Mouse (Mus musculus) forebrain, embryonic 16.5 days (tissue): ENCODE measurements around the gene Stk36. TPM values are rescaled to one million over a fixed set of nuclear protein-coding genes. Genes with fewer than 3 reads are reported as not detected.
A peak's percentile ranks its signal among the peaks of the same experiment; 100 is the strongest.

Source experiments
- ATAC-seq: fragments of 200-750 bp; cut with Nextera tagmentation; 2 replicates; pipeline ENCODE4 v1.8.0; 2017; ENCODE audit warnings: mild to moderate bottlenecking, moderate library complexity
- H3K27ac ChIP-seq: fragments of 300-500 bp; sonication (generic); 2 replicates; pipeline ENCODE4 v1.5.1; 2014; ENCODE audit warnings: low read length, control low read depth
- H3K27me3 ChIP-seq: fragments of 300-500 bp; sonication (generic); replicated peaks from 2 replicates; pipeline ENCODE4 v1.6.1; 2014; ENCODE audit warnings: low read length; ENCODE audit not compliant: control insufficient read depth, insufficient read depth
- H3K36me3 ChIP-seq: fragments of 300-500 bp; sonication (generic); 2 replicates; pipeline ENCODE4 v1.6.1; 2014; ENCODE audit not compliant: control insufficient read depth, insufficient read depth
- H3K4me1 ChIP-seq: fragments of 300-500 bp; sonication (generic); replicated peaks from 2 replicates; pipeline ENCODE4 v1.6.1; 2014; ENCODE audit warnings: low read length; ENCODE audit not compliant: control insufficient read depth, insufficient read depth
- H3K4me2 ChIP-seq: fragments of 300-500 bp; sonication (generic); 2 replicates; pipeline ENCODE4 v1.6.1; 2014; ENCODE audit warnings: mild to moderate bottlenecking, low read length, control low read depth
- H3K4me3 ChIP-seq: fragments of 300-500 bp; sonication (generic); replicated peaks from 2 replicates; pipeline ENCODE4 v1.5.1; 2014; ENCODE audit warnings: mild to moderate bottlenecking, low read length, control low read depth
- H3K9ac ChIP-seq: fragments of 300-500 bp; sonication (generic); replicated peaks from 2 replicates; pipeline ENCODE4 v1.6.1; 2014; ENCODE audit warnings: low read depth, low read length, control low read depth
- H3K9me3 ChIP-seq: fragments of 300-500 bp; sonication (generic); 2 replicates; pipeline ENCODE4 v1.6.1; 2016; ENCODE audit warnings: low read length; ENCODE audit not compliant: control insufficient read depth
- WGBS: fragments of 180-500 bp; shearing (Covaris S2); extraction: QIAGEN DNeasy Blood & Tissue Kit; methylation state at CpG from one replicate; pipeline ENCODE4 v1.1.7; 2014; 5-methylcytosine and 5-hydroxymethylcytosine counted together
- polyA plus RNA-seq: library from polyadenylated mRNA; unstranded; fragments of >200 nt; fragmentation: Nextera tagmentation; extraction: Ambion mirVana; gene quantifications from 2 replicates; pipeline ENCODE4 v1.2.1, GENCODE M21; 2015

The Stk36 gene
- polyA plus RNA-seq, 1 experiment from 2014 or later, result 28.1 TPM

- H3K9me3 ChIP-seq, result no peaks in the 10 kb centered on the region
- no peak overlapping the region for H3K4me2 ChIP-seq
- 93% methylated on average over 8 of the region's 8 CpGs for WGBS
- H3K36me3 ChIP-seq, result peaks cover 43% of the 10 kb centered on the region
- no peak overlapping the region for H3K27ac ChIP-seq
- no peak overlapping the region for H3K4me3 ChIP-seq
- H3K9ac ChIP-seq, result no peak overlapping the region
- no peaks in the 10 kb centered on the region; the same call in 1 of the 2 replicates for H3K4me1 ChIP-seq
- ATAC-seq, result no peak
- no peaks in the 10 kb centered on the region for H3K27me3 ChIP-seq
Observed at GRCm38 (mm10) chr1:74594434-74594833, 6.8 kb upstream of the Stk36 start.

- Histone ChIP-seq H3K4me2 (peak overlapping the region; percentile 96), H3K4me3 (peak overlapping the region; percentile 89), H3K4me1 (peaks cover 15% of the 10 kb centered on the region), H3K27ac (peak overlapping the region; percentile 53; the same call in 1 of the 2 replicates), H3K36me3 (peaks cover 9% of the 10 kb centered on the region), H3K9ac (peak overlapping the region; percentile 84), H3K27me3 (no peaks in the 10 kb centered on the region), H3K9me3 (no peaks in the 10 kb centered on the region)
- WGBS, result 8% methylated on average over 26 of the region's 26 CpGs
- ATAC-seq, result peak; percentile 73
Observed at GRCm38 (mm10) chr1:74600501-74601266, 561 bp upstream of the Stk36 start.

- Histone ChIP-seq H3K9me3 (no peaks in the 10 kb centered on the region), H3K9ac (no peak overlapping the region), H3K4me3 (no peak overlapping the region), H3K27ac (no peak overlapping the region), H3K36me3 (peaks cover 25% of the 10 kb centered on the region), H3K4me1 (no peaks in the 10 kb centered on the region), H3K27me3 (no peaks in the 10 kb centered on the region), H3K4me2 (no peak overlapping the region)
- 97% methylated on average over 1 of the region's 1 CpGs for WGBS
- ATAC-seq, result no peak
Observed at GRCm38 (mm10) chr1:74624183-74624582, 22.9 kb downstream of the Stk36 start.

GRCm38 (mm10) chr1:74626076-74626475 lies 24.8 kb downstream of the Stk36 start:
- no peaks in the 10 kb centered on the region for H3K27me3 ChIP-seq
- no peak overlapping the region for H3K9ac ChIP-seq
- no peak overlapping the region for H3K4me3 ChIP-seq
- no peaks in the 10 kb centered on the region for H3K4me1 ChIP-seq
- ATAC-seq, result no peak
- no peaks in the 10 kb centered on the region for H3K9me3 ChIP-seq
- H3K27ac ChIP-seq, result no peak overlapping the region
- H3K36me3 ChIP-seq, result peaks cover 28% of the 10 kb centered on the region
- WGBS, result 87% methylated on average over 4 of the region's 4 CpGs
- no peak overlapping the region for H3K4me2 ChIP-seq

GRCm38 (mm10) chr1:74628001-74628400 lies 26.8 kb downstream of the Stk36 start:
- Histone ChIP-seq H3K9ac (no peak overlapping the region), H3K4me1 (no peaks in the 10 kb centered on the region), H3K4me3 (no peak overlapping the region), H3K9me3 (no peaks in the 10 kb centered on the region), H3K36me3 (peaks cover 27% of the 10 kb centered on the region), H3K27me3 (no peaks in the 10 kb centered on the region), H3K4me2 (no peak overlapping the region), H3K27ac (no peak overlapping the region)
- WGBS, result 62% methylated on average over 7 of the region's 7 CpGs
- ATAC-seq, result no peak

- H3K36me3 ChIP-seq, result peaks cover 11% of the 10 kb centered on the region
- no peak overlapping the region for H3K4me3 ChIP-seq
- no peak for ATAC-seq
- no peak overlapping the region for H3K4me2 ChIP-seq
- WGBS, result 79% methylated on average over 4 of the region's 4 CpGs
- H3K4me1 ChIP-seq, result no peaks in the 10 kb centered on the region
- no peaks in the 10 kb centered on the region for H3K9me3 ChIP-seq
- no peak overlapping the region for H3K27ac ChIP-seq
- H3K27me3 ChIP-seq, result no peaks in the 10 kb centered on the region
- no peak overlapping the region for H3K9ac ChIP-seq
Observed at GRCm38 (mm10) chr1:74632734-74633133, 31.5 kb downstream of the Stk36 start.

- no peak overlapping the region for H3K4me2 ChIP-seq
- no peaks in the 10 kb centered on the region for H3K36me3 ChIP-seq
- no peak overlapping the region for H3K4me3 ChIP-seq
- H3K27me3 ChIP-seq, result no peaks in the 10 kb centered on the region
- H3K27ac ChIP-seq, result no peak overlapping the region
- no peaks in the 10 kb centered on the region for H3K9me3 ChIP-seq
- H3K4me1 ChIP-seq, result no peaks in the 10 kb centered on the region
- no peak for ATAC-seq
- 65% methylated on average over 2 of the region's 2 CpGs for WGBS
- no peak overlapping the region for H3K9ac ChIP-seq
Observed at GRCm38 (mm10) chr1:74643524-74643923, 42.3 kb downstream of the Stk36 start.

- Histone ChIP-seq H3K9me3 (no peaks in the 10 kb centered on the region), H3K4me1 (no peaks in the 10 kb centered on the region), H3K9ac (no peak overlapping the region), H3K36me3 (no peaks in the 10 kb centered on the region), H3K27ac (no peak overlapping the region), H3K4me3 (no peak overlapping the region), H3K4me2 (no peak overlapping the region), H3K27me3 (no peaks in the 10 kb centered on the region)
- no peak for ATAC-seq
Observed at GRCm38 (mm10) chr1:74643926-74644325, 42.7 kb downstream of the Stk36 start.

- Histone ChIP-seq H3K36me3 (no peaks in the 10 kb centered on the region), H3K4me3 (peak within 1 kb of the TSS; percentile 94), H3K27me3 (no peaks in the 10 kb centered on the region), H3K4me2 (peak within 1 kb of the TSS; percentile 83), H3K9ac (peak within 1 kb of the TSS; percentile 89), H3K4me1 (peaks cover 12% of the 10 kb centered on the region), H3K9me3 (no peaks in the 10 kb centered on the region), H3K27ac (peak within 1 kb of the TSS; percentile 77)
- under 1% methylated on average over 63 of the region's 66 CpGs for WGBS
- peak; percentile 97 for ATAC-seq
Observed at GRCm38 (mm10) chr1:74661448-74662195, 60.4 kb downstream of the Stk36 start, which contains the start of gene Ttll4. TSS of gene Ttll4 (plus strand) at chr1:74661745.
